Mouse (Mus musculus) brain, embryonic 18.5 days (tissue): ENCODE measurements around the gene Macc1.

Experiments
- DNase-seq: peaks from one replicate; pipeline ENCODE4 v3.0.0-alpha.2; 2012; ENCODE audit warnings: low read depth, low spot score

Macc1 gene

GRCm38 (mm10) chr12:119483296-119483695, 169.2 kb downstream of the Macc1 start:
- no peak for DNase-seq

GRCm38 (mm10) chr12:119483922-119484631, 170.0 kb downstream of the Macc1 start:
- no peak for DNase-seq

- no peak for DNase-seq
Observed at GRCm38 (mm10) chr12:119511145-119511544, 197.1 kb downstream of the Macc1 start.
